Mouse (Mus musculus) hindbrain, embryonic 15.5 days (tissue): Measurements from ENCODE around the gene Rassf2. TPM values are rescaled to one million over a fixed set of nuclear protein-coding genes. Genes with fewer than 3 reads are reported as not detected.

Experiments used
- ATAC-seq: fragments of 200-750 bp; cut with Nextera tagmentation; 2 replicates; pipeline ENCODE4 v1.8.0; 2017; ENCODE audit warnings: low read depth, moderate number of reproducible peaks, moderate TSS enrichment; ENCODE audit not compliant: low FRiP score
- H3K27ac ChIP-seq: fragments of 300-500 bp; sonication (generic); replicated peaks from 2 replicates; pipeline ENCODE4 v1.5.1; 2015; ENCODE audit warnings: mild to moderate bottlenecking, inconsistent platforms
- H3K27me3 ChIP-seq: fragments of 300-500 bp; sonication (generic); 2 replicates; pipeline ENCODE4 v1.6.1; 2015; ENCODE audit warnings: control low read depth, inconsistent platforms
- H3K36me3 ChIP-seq: fragments of 300-500 bp; sonication (generic); 2 replicates; pipeline ENCODE4 v1.6.1; 2015; ENCODE audit warnings: control low read depth, inconsistent platforms
- H3K4me1 ChIP-seq: fragments of 300-500 bp; sonication (generic); replicated peaks from 2 replicates; pipeline ENCODE4 v1.6.1; 2015; ENCODE audit warnings: control low read depth, inconsistent platforms
- H3K4me2 ChIP-seq: fragments of 300-500 bp; sonication (generic); 2 replicates; pipeline ENCODE4 v1.6.1; 2015; ENCODE audit warnings: moderate library complexity, mild to moderate bottlenecking, inconsistent platforms
- H3K4me3 ChIP-seq: fragments of 300-500 bp; sonication (generic); 2 replicates; pipeline ENCODE4 v1.5.1; 2015; ENCODE audit warnings: mild to moderate bottlenecking, inconsistent platforms
- H3K9ac ChIP-seq: fragments of 300-500 bp; sonication (generic); 2 replicates; pipeline ENCODE4 v1.6.1; 2015; ENCODE audit warnings: inconsistent platforms
- H3K9me3 ChIP-seq: fragments of 300-500 bp; sonication (generic); 2 replicates; pipeline ENCODE4 v1.6.1; 2016; ENCODE audit warnings: control low read depth, inconsistent platforms
- WGBS: fragments of 180-500 bp; shearing (Covaris S2); methylation state at CpG from one replicate; pipeline ENCODE4 v1.1.7; 2015; 5-methylcytosine and 5-hydroxymethylcytosine counted together
- polyA plus RNA-seq: library from polyadenylated mRNA; unstranded; fragments of >200 nt; fragmentation: Nextera tagmentation; extraction: Ambion mirVana; gene quantifications from 2 replicates; pipeline ENCODE4 v1.2.1, GENCODE M21; 2015

Gene Rassf2
- polyA plus RNA-seq, 1 experiment from 2014 or later, result 32.7 TPM

DNA sequence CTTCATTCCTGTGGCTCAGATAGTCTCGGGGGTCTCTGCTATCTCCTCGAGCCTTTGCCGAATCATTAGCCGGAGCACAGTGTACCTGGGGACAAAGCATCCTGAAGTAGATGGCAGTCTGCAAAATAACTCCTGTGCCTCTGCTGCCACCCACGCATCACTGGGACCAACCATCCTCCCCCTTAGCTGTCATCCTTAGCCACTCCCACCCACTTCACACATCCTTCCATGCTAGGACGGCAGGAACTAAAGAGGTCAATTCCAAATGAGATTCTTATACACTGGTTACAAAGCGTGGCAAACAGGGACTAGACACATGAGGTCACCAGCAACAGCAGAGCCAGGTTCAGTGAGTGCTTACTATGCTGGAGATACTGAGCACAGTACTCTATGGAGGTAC lies 33.7 kb downstream of the Rassf2 start:
- no peaks in the 10 kb centered on the region for H3K27me3 ChIP-seq
- H3K36me3 ChIP-seq, result peaks cover 29% of the 10 kb centered on the region
- H3K27ac ChIP-seq, result no peak overlapping the region
- H3K4me2 ChIP-seq, result no peak overlapping the region
- no peaks in the 10 kb centered on the region for H3K9me3 ChIP-seq
- H3K9ac ChIP-seq, result no peak overlapping the region
- no peak overlapping the region for H3K4me3 ChIP-seq
- 0 out of 2 replicates have a peak, but pooled peaks cover 10% of the 10 kb centered on the region for H3K4me1 ChIP-seq
- ATAC-seq, result no peak
- 89% methylated on average over 7 of the region's 7 CpGs for WGBS

DNA sequence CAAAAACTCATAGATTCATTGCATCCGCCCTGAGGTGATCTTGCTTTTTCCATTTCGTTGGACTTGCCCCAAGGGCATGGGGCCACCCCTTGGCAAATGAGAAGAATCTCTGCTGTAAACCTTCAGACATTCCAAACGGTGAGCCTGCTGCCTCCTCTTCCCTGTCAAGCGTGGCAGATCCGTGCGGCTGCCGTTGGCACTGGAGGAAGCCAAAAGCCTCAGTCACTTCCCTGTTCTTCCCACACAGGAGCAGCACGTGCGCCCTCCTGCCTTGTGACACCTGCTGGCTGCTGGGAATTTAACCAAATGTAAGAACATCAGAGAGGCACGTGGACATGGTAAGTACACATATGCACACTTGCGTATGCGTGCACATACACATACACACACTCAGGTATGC lies 34.3 kb downstream of the Rassf2 start:
- Histone ChIP-seq H3K4me1 (0 out of 2 replicates have a peak, but pooled peaks cover 10% of the 10 kb centered on the region), H3K36me3 (peaks cover 29% of the 10 kb centered on the region), H3K9ac (no peak overlapping the region), H3K27ac (no peak overlapping the region), H3K4me3 (no peak overlapping the region), H3K27me3 (no peaks in the 10 kb centered on the region), H3K4me2 (no peak overlapping the region), H3K9me3 (no peaks in the 10 kb centered on the region)
- 87% methylated on average over 12 of the region's 12 CpGs for WGBS
- no peak for ATAC-seq

DNA sequence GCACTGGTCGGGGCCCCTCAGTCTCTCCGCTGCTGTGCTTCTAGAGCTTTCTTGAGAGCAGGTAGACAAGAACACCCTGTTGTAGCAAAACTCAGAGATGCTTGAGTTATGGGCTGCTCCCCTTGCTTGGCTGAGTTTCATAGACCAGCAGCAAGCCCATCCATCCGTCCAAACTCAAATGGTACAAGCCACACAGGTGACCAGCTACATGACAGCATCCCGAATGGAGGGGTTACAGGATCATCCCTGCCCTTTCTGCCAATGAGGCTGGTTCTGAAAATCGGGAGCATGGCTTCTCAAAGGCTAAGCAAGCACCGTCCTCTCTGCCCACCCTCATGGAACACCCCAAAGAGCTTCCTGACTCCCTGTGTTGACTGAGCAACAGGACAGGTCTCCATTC lies 35.1 kb downstream of the Rassf2 start:
- Histone ChIP-seq H3K9ac (no peak overlapping the region), H3K4me2 (no peak overlapping the region), H3K27ac (no peak overlapping the region), H3K4me3 (no peak overlapping the region), H3K36me3 (peaks cover 26% of the 10 kb centered on the region), H3K4me1 (0 out of 2 replicates have a peak, but pooled peaks cover 10% of the 10 kb centered on the region), H3K27me3 (no peaks in the 10 kb centered on the region), H3K9me3 (no peaks in the 10 kb centered on the region)
- WGBS, result 89% methylated on average over 6 of the region's 6 CpGs
- ATAC-seq, result no peak

DNA sequence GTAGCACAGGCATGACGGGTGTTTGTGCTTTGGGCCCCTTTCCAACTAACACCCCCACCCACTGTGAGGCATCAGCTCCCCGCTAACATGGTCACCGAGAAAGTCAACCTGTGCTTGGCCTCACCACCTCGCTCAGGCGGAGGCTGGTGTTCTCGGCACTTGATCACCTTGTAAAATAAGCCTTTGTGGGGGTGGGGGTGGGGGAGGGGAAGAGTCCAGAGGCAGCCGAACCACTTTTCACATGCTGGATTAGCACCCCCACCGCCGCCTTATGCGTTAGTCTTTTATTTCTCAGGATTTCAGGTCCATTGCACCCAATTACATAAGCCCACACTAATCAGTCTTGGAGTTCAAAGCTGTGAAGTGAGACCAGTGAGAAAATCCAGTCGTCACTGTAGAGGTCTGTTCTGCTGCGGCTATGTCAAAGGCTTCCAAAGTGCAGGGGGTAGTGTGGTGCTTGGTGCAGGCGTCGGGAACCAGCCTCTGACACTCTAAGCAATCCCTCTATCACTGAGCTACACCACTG lies 36.4 kb downstream of the Rassf2 start:
- H3K27me3 ChIP-seq, result no peaks in the 10 kb centered on the region
- no peak overlapping the region for H3K27ac ChIP-seq
- no peak overlapping the region for H3K4me3 ChIP-seq
- H3K36me3 ChIP-seq, result peaks cover 18% of the 10 kb centered on the region
- ATAC-seq, result 0 out of 2 replicates have a peak, but pooled peaks have one; percentile 34
- WGBS, result 48% methylated on average over 14 of the region's 14 CpGs
- no peak overlapping the region for H3K4me2 ChIP-seq
- H3K9me3 ChIP-seq, result no peaks in the 10 kb centered on the region
- no peak overlapping the region for H3K9ac ChIP-seq
- 0 out of 2 replicates have a peak, but pooled peaks cover 10% of the 10 kb centered on the region for H3K4me1 ChIP-seq

DNA sequence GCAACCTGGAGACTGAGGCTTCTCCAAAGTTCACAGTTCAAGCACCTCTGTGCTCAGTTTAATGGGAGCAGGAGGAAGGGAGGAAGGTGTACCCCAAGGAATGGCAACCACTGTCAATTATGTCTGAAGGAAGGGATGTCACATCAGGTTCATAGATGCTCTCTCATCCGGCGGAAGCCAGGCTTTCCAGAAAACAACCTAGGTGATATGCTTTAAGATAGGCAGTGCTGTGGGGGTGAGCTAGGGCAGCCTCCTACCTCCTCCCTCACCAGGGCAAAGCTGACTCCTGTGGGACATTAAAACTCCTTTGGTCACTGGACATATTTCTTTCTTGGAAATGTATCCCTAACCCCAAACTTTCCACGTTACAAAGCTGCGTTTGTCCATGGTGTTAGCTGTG lies 36.9 kb downstream of the Rassf2 start:
- Histone ChIP-seq H3K27ac (no peak overlapping the region), H3K4me3 (no peak overlapping the region), H3K9ac (no peak overlapping the region), H3K4me1 (0 out of 2 replicates have a peak, but pooled peaks cover 10% of the 10 kb centered on the region), H3K27me3 (no peaks in the 10 kb centered on the region), H3K9me3 (no peaks in the 10 kb centered on the region), H3K4me2 (no peak overlapping the region), H3K36me3 (peaks cover 15% of the 10 kb centered on the region)
- 84% methylated on average over 4 of the region's 4 CpGs for WGBS
- ATAC-seq, result no peak

DNA sequence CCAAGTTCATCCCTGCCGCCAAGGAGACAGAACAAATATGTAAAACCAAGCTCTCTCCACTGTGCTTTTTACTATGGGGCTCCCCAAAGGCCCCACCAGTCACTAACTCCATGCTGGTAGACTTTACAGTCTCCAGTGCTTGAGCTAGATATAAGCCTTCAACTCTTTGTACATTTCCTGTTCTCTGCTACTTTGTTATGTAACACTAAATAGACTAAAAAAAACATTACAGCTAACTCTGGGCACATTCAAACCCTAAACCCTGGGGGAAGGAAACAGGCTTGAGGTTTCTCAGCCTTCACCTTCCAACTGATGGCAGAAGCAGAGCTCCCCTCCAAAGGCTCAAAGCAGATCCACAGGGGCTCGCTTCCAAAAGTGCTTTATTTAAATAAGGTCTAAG lies 37.6 kb downstream of the Rassf2 start:
- H3K9ac ChIP-seq, result no peak overlapping the region
- H3K36me3 ChIP-seq, result peaks cover 10% of the 10 kb centered on the region
- ATAC-seq, result no peak
- H3K27ac ChIP-seq, result no peak overlapping the region
- no peaks in the 10 kb centered on the region for H3K27me3 ChIP-seq
- 86% methylated on average over 2 of the region's 2 CpGs for WGBS
- H3K4me1 ChIP-seq, result 0 out of 2 replicates have a peak, but pooled peaks cover 10% of the 10 kb centered on the region
- no peaks in the 10 kb centered on the region for H3K9me3 ChIP-seq
- no peak overlapping the region for H3K4me2 ChIP-seq
- H3K4me3 ChIP-seq, result no peak overlapping the region

DNA sequence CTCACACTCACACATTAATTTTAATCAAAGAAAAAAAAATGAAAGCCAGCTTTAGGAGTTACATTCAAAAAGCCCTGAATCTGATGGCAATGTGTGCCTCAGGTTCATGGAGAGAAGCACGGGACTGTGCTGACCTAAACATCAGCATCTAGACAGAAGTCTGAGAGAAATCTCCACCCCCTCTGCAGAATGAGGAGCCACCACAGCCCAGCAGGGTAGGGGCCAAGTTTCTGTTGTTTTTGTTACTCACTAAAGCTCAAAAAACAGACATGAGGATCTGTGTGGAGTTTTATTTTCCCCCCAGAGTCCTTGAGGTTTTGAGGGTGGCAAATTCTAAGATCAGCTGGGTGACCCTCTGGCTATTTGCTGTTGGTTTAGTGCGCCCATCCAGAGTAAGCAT lies 41.5 kb downstream of the Rassf2 start:
- no peak overlapping the region for H3K4me3 ChIP-seq
- ATAC-seq, result no peak
- H3K36me3 ChIP-seq, result no peaks in the 10 kb centered on the region

DNA sequence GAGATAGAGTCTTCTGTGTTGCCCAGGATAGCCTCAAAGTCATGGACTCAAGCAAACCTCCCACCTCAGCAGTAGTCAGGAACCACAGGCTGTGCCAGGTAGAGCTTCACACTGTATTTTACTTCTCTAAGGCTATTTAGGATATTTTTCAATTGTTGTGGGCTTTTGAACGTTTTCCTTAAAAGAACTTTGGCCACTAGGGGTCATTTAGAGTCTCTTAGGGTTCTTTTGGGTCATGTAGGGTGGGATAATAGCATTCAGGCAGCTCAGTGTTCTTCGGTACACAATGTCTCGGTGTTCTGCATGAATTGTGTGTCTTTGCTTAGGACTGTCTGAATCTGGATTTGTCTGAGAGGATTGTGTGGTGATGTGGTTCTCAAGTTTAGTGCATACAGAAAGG lies 42.1 kb downstream of the Rassf2 start:
- H3K4me3 ChIP-seq, result no peak overlapping the region
- 38% methylated on average over 3 of the region's 3 CpGs for WGBS
- no peak overlapping the region for H3K4me2 ChIP-seq
- H3K9ac ChIP-seq, result no peak overlapping the region
- no peaks in the 10 kb centered on the region for H3K9me3 ChIP-seq
- H3K4me1 ChIP-seq, result 0 out of 2 replicates have a peak, but pooled peaks cover under 1% of the 10 kb centered on the region
- H3K36me3 ChIP-seq, result no peaks in the 10 kb centered on the region
- no peak overlapping the region for H3K27ac ChIP-seq
- no peaks in the 10 kb centered on the region for H3K27me3 ChIP-seq
- no peak for ATAC-seq

More for the DNA sequence above, 41.5 kb downstream of the Rassf2 start:
- Histone ChIP-seq H3K27me3 (no peaks in the 10 kb centered on the region), H3K4me2 (no peak overlapping the region), H3K9me3 (no peaks in the 10 kb centered on the region), H3K4me1 (0 out of 2 replicates have a peak, but pooled peaks cover 6% of the 10 kb centered on the region), H3K9ac (no peak overlapping the region), H3K27ac (no peak overlapping the region)
- 82% methylated on average over 2 of the region's 2 CpGs for WGBS

DNA sequence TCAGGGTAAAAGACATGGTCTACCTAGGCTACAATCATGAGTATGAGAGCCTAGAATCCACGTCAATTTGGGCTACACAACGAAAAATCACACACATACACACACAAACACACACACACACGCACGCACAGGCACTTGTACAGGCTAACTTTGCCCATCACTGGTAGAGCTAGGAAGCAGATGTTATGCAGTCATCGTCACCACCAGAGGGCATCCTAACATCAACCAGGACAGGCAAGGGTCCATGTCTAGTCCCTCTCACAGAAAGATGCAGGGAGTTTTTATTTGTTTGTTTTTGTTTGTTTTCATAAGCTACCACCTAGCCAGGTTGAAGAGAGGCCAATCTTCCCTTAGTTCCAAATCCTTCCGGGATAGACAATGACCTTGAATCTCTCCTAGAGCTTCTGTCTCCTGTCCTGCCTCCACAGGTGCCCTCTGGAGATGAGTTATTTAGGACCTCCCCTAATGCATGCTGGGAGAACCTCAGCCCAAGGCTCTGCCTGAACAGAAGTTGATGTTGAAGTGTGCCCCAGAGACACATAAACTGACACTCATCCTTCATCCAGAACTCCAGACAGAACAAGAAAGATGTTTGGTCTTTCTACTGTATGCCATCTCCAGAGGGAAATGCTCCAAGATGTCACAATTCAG lies 47.4 kb downstream of the Rassf2 start:
- Histone ChIP-seq H3K27me3 (no peaks in the 10 kb centered on the region), H3K9me3 (no peaks in the 10 kb centered on the region), H3K27ac (no peak overlapping the region), H3K4me2 (no peak overlapping the region), H3K36me3 (no peaks in the 10 kb centered on the region), H3K4me3 (no peak overlapping the region), H3K9ac (no peak overlapping the region), H3K4me1 (no peaks in the 10 kb centered on the region)
- peak; percentile 83; the same call in 1 of the 2 replicates for ATAC-seq
- WGBS, result 18% methylated on average over 6 of the region's 6 CpGs

DNA sequence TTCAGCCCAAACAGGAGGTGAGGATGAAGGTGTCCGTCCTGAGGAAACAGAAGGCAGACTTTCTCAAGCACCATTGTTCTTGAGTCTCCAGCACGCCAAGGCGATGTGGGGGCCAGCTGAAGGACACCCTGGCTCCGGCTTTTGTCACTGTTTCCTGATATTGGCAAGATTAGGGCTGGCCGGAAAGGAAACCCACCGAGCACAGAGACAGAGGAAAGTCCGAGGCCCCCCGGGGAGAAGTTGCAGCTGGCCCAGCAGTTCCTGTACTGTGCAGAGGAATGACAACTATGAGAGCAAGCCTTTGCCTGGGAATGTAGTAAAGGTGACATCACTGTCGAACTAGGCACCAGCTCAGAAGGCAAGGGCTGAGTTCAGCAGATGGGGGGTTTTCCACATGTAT lies 49.2 kb downstream of the Rassf2 start:
- H3K9me3 ChIP-seq, result no peaks in the 10 kb centered on the region
- H3K4me1 ChIP-seq, result no peaks in the 10 kb centered on the region
- 0 out of 2 replicates have a peak, but pooled peaks have one; percentile 38 for ATAC-seq
- no peaks in the 10 kb centered on the region for H3K27me3 ChIP-seq
- H3K4me2 ChIP-seq, result no peak overlapping the region
- H3K36me3 ChIP-seq, result no peaks in the 10 kb centered on the region
- WGBS, result 54% methylated on average over 9 of the region's 9 CpGs
- H3K9ac ChIP-seq, result no peak overlapping the region
- no peak overlapping the region for H3K4me3 ChIP-seq
- no peak overlapping the region for H3K27ac ChIP-seq

DNA sequence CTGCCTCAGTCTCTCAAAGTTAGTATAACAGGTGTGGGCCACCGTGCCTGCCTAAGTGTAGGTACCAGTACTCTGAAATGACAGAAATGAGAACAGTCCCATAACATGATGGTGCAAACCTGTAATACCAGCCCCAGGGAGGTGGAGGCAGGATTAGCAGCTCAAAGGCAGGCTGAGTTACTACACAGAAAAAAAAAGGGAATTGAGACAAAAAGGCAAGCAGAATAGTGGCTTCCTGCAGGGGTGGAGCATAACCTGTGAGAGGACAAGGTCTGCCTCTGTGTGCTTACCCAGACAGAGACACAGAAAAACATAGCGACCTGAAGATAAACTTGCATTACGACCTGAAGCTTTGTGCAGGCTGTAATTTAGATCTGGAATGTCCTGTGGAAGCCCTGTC lies 53.4 kb downstream of the Rassf2 start:
- no peak overlapping the region for H3K4me3 ChIP-seq
- no peaks in the 10 kb centered on the region for H3K9me3 ChIP-seq
- no peak overlapping the region for H3K27ac ChIP-seq
- H3K4me1 ChIP-seq, result no peaks in the 10 kb centered on the region
- H3K9ac ChIP-seq, result no peak overlapping the region
- ATAC-seq, result no peak
- WGBS, result 78% methylated on average over 3 of the region's 3 CpGs
- H3K27me3 ChIP-seq, result no peaks in the 10 kb centered on the region
- H3K4me2 ChIP-seq, result no peak overlapping the region
- no peaks in the 10 kb centered on the region for H3K36me3 ChIP-seq

DNA sequence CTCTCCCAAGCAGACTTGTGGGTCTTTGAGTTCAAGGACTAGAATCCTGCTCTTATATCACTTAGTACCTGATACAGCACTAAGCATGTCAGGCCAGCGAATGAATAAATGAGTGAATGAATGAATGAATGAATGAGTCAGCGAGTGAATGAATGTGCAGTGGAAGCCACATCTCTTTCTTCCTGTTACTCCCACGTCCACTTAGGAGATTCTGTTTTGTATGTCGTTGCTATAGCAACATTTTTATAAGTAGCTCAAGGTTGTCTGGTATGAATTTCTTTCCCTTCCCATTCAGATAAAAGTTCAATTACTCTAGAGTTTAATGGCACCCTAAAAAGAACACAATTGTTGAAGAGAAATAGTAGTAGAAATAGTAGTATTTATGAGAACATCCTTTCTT lies 59.0 kb downstream of the Rassf2 start:
- H3K9ac ChIP-seq, result no peak overlapping the region
- ATAC-seq, result no peak
- H3K4me3 ChIP-seq, result no peak overlapping the region
- no peaks in the 10 kb centered on the region for H3K27me3 ChIP-seq
- WGBS, result 79% methylated on average over 4 of the region's 4 CpGs
- H3K27ac ChIP-seq, result no peak overlapping the region
- H3K4me2 ChIP-seq, result no peak overlapping the region
- no peaks in the 10 kb centered on the region for H3K36me3 ChIP-seq
- H3K9me3 ChIP-seq, result no peaks in the 10 kb centered on the region
- H3K4me1 ChIP-seq, result no peaks in the 10 kb centered on the region
